Mouse (Mus musculus) G1E (cell line): ENCODE measurements around the gene D330045A20Rik. TPM values are rescaled to one million over a fixed set of nuclear protein-coding genes. Genes with fewer than 3 reads are reported as not detected.
A peak's percentile ranks its signal among the peaks of the same experiment; 100 is the strongest.
"Not testable (repeated sequence)": the region's sequence is repeated elsewhere in the genome, so short reads cannot be mapped to it uniquely, and the experiment has no call there.

Experiments
- ATAC-seq: 2 replicates; pipeline ENCODE4 v1.8.0; 2016; ENCODE audit warnings: mild to moderate bottlenecking; ENCODE audit not compliant: insufficient number of reproducible peaks, poor library complexity, low FRiP score, severe bottlenecking; ENCODE audit errors: extremely low read depth
- DNase-seq: peaks from one replicate; pipeline ENCODE4 v3.0.0; 2012; ENCODE audit warnings: low spot score
- H3K27me3 ChIP-seq: 2 replicates; pipeline ENCODE4 v1.6.1; 2012; ENCODE audit warnings: mild to moderate bottlenecking, low read length, inconsistent platforms; ENCODE audit not compliant: insufficient read depth
- H3K36me3 ChIP-seq: replicated peaks from 2 replicates; pipeline ENCODE3; 2012; ENCODE audit warnings: mild to moderate bottlenecking, inconsistent platforms
- H3K4me1 ChIP-seq: 2 replicates; pipeline ENCODE4 v1.6.1; 2012; ENCODE audit warnings: low read depth, low read length, inconsistent platforms, mixed read lengths; ENCODE audit not compliant: insufficient read depth
- H3K4me3 ChIP-seq: 2 replicates; pipeline ENCODE4 v1.5.1; 2012; ENCODE audit warnings: low read depth, mild to moderate bottlenecking, inconsistent platforms, low read length, moderate library complexity, mixed read lengths
- H3K9me3 ChIP-seq: replicated peaks from 2 replicates; pipeline ENCODE4 v1.6.1; 2012; ENCODE audit warnings: inconsistent platforms
- CTCF ChIP-seq: IDR thresholded peaks from 2 replicates; pipeline ENCODE4 v1.5.1; 2012; ENCODE audit warnings: low read depth, low read length, inconsistent platforms, mixed read lengths
- GATA1 ChIP-seq: IDR thresholded peaks from 2 replicates; pipeline ENCODE4 v1.6.1; 2012; ENCODE audit warnings: borderline replicate concordance, low read length, inconsistent platforms, mixed read lengths
- GATA2 ChIP-seq: IDR thresholded peaks from 2 replicates; pipeline ENCODE4 v1.6.1; 2012; ENCODE audit warnings: low read depth, low read length, inconsistent platforms, borderline replicate concordance
- POLR2AphosphoS5 ChIP-seq: IDR thresholded peaks from 2 replicates; pipeline ENCODE4 v1.6.1; 2012; ENCODE audit warnings: low read depth, low read length, inconsistent platforms; ENCODE audit not compliant: insufficient replicate concordance
- TAL1 ChIP-seq: conservative IDR thresholded peaks from 2 replicates; pipeline ENCODE4 v1.6.1; 2012; ENCODE audit warnings: low read depth, low read length, inconsistent platforms, mixed read lengths
- polyA plus RNA-seq: library from polyadenylated mRNA; stranded (reverse); fragments of >175 nt; gene quantifications from 2 replicates; pipeline ENCODE4 v1.2.3, GENCODE M21; 2012
- total RNA-seq, 2 experiments: library from RNA; stranded (forward) in 1 of 2; stranded (reverse) in 1 of 2; fragments of 200-1000 nt in 1 of 2; fragments of >200 nt in 1 of 2; fragmentation: Nextera tagmentation in 1 of 2; gene quantifications; 2 replicates each; pipeline ENCODE4 v1.2.3; 2014 to 2017

Gene D330045A20Rik
- total and polyA plus RNA-seq, 3 experiments, result 0.75 to 51.4 (median 29.1) TPM

DNA sequence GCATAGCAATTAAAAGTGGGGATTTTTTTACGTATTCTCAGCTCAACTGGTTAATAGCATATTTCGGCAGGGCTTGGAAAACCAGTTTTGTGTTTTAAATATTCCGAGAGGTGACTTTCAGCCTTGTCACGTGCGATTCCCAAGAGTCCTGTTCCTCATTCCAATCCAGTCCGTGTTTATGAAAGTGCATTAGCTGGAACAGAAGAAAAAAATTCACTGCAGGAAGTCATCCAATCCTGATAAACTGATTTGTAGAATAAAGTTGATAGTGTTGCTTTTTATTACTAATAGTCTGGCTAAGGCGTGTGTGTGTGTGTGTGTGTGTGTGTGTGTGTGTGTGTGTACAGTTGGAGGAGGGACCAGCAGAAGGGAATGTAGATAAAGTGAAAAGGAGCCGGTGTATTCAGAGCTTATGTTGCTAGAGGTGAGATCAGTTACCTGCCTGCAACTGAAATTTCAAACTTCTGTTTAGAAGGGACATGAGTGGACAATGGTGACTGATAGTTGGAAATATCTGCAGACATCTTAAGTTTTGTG, 82.8 kb downstream of the D330045A20Rik start, which contains the start of gene Rnf128:
Rnf128 (plus strand) TSS at position 392 of the 537 bp plus-strand sequence.
- Histone ChIP-seq H3K27me3 (no peaks in the 10 kb centered on the region), H3K4me1 (peaks cover 9% of the 10 kb centered on the region), H3K4me3 (peak within 1 kb of the TSS; percentile 58), H3K9me3 (no peaks in the 10 kb centered on the region), H3K36me3 (no peaks in the 10 kb centered on the region)
- TF ChIP-seq GATA2, result no peak
- TF ChIP-seq GATA1, result no peak
- TF ChIP-seq TAL1, result no peak
- no peak for TF ChIP-seq POLR2AphosphoS5
- no peak for TF ChIP-seq CTCF
- no peak for ATAC-seq
- DNase-seq, result no peak

DNA sequence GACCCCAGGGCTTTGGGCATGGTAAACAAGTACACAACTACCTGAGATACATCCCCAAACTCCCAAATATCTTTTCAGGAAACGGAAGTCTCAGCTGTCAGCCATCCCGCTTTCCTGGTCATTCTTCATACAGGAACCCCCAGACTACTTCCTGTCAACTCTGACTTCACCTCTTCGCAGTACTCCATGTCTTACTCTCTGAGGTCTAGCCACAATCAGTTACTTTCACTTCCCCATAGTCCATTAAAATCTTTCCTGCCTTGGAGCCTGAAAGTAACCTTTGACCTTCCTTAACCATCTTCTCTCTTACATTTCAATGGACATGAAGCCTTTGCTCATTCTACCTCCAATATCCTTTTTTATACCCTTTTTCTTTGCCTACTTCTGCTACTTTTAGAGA, 89.9 kb downstream of the D330045A20Rik start:
- Histone ChIP-seq H3K4me1 (peaks cover 3% of the 10 kb centered on the region; the same call in 1 of the 2 replicates), H3K27me3 (no peaks in the 10 kb centered on the region), H3K4me3 (no peak overlapping the region), H3K9me3 (no peaks in the 10 kb centered on the region), H3K36me3 (no peaks in the 10 kb centered on the region)
- DNase-seq (no peak), ATAC-seq (no peak)
- TF ChIP-seq GATA2, result no peak
- TF ChIP-seq CTCF, result no peak
- TF ChIP-seq POLR2AphosphoS5, result no peak
- no peak for TF ChIP-seq TAL1
- TF ChIP-seq GATA1, result no peak

DNA sequence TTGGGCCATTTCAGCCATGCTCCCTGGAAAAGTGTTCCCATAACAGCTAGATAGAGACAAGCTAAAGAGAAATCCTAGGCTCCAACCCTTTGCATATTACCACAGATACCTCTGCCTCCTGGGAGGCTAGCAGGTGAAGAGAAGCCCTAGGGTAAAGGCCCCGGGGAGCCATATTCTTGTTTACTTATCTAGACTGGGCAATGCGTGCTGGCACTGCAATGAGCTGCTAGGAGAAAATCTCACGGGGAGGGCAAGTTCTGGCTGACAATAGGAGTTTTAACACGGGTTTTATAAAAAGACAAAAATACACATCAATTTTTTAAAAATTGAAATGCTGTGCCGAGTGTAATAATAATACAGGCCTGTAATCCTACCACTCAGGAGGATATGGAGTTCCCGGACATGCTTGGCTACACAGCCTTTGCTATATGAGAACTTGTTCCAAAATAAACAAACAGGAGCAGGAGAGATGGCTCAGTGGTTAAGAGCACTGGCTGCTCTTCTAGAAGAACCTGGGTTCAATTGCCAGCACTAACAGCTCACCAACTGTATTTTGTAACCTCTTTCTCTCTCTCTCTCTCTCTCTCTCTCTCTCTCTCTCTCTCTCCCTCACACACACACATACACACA, 98.6 kb downstream of the D330045A20Rik start:
- H3K4me3 ChIP-seq, result no peak overlapping the region
- H3K36me3 ChIP-seq, result no peaks in the 10 kb centered on the region
- H3K4me1 ChIP-seq, result no peaks in the 10 kb centered on the region; the same call in 1 of the 2 replicates
- no peak for TF ChIP-seq TAL1
- no peak for TF ChIP-seq POLR2AphosphoS5
- TF ChIP-seq CTCF, result no peak
- TF ChIP-seq GATA2, result no peak
- no peak for TF ChIP-seq GATA1
- H3K9me3 ChIP-seq, result no peaks in the 10 kb centered on the region
- ATAC-seq (no peak), DNase-seq (no peak)
- H3K27me3 ChIP-seq, result no peaks in the 10 kb centered on the region

DNA sequence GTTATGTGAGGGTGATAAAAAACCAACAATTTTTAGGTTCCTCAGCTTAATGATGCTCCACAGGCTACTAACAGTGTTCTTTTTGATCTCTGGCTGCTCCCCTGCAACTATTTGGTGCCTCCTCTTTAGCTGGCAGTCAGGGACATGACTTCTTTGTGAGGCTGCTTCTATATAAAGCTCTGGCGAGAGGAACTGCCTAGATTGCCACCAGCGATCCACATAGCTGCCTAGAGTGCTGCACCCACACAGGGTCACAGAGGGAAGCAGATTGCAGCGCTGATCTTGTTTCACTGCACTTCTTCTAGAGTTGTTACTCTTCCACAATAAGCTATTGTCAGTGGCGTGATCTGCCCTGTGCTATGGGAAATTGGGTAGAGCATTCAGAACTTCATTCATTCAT, 103.4 kb downstream of the D330045A20Rik start:
- Histone ChIP-seq H3K9me3 (no peaks in the 10 kb centered on the region), H3K36me3 (no peaks in the 10 kb centered on the region), H3K4me3 (no peak overlapping the region), H3K4me1 (no peaks in the 10 kb centered on the region; the same call in 1 of the 2 replicates), H3K27me3 (no peaks in the 10 kb centered on the region)
- DNase-seq (no peak), ATAC-seq (no peak)
- TF ChIP-seq TAL1 (no peak), GATA2 (no peak), POLR2AphosphoS5 (no peak), CTCF (no peak), GATA1 (no peak)

DNA sequence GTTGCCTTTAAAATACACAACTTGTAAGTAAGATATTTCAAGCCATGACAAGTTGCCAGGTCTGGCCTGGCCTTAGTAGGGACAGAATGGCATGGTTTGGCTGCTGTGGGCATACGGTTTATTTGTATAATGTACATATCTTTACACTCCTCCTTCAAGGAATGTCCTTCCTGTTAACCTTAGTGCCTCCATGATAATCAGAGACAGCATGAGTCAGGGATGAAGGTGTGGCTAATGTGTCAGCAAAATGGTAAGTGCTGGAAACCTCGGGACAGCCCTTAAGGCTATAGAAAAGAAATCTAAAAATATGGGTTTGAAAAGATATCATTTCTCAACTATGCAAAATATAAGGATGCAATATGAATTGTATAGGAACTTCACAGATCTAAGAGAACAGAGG, 106.5 kb downstream of the D330045A20Rik start:
- not testable (repeated sequence) for H3K4me3 ChIP-seq, H3K9me3 ChIP-seq, H3K27me3 ChIP-seq, DNase-seq, H3K36me3 ChIP-seq, ATAC-seq, H3K4me1 ChIP-seq

DNA sequence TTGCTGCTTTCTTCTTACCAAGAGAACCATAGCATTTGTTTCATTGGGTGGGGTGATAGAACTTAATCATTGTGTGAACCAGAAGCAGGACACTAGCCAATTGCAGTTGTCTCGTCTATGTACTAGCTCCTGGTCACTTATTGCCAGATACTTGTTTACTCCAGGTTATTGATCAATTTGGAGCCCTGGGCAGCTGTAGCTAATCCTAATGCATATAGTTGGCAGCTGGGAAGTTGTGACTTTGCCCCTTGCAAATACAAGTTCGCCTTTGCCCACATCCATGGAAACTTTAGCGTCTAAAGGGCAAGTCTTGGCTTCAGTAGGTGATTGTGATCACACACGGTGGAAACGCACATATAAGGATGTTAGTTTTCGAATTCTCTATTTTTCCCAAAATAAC, 116.2 kb downstream of the D330045A20Rik start:
- no peak for DNase-seq
- no peak for ATAC-seq
- no peaks in the 10 kb centered on the region for H3K36me3 ChIP-seq
- no peaks in the 10 kb centered on the region for H3K9me3 ChIP-seq
- H3K27me3 ChIP-seq, result no peaks in the 10 kb centered on the region
- no peak overlapping the region for H3K4me3 ChIP-seq
- H3K4me1 ChIP-seq, result no peaks in the 10 kb centered on the region
- TF ChIP-seq GATA2, result no peak
- no peak for TF ChIP-seq TAL1
- TF ChIP-seq POLR2AphosphoS5, result no peak
- no peak for TF ChIP-seq CTCF
- no peak for TF ChIP-seq GATA1

Other genes with a start within 250 kb of the D330045A20Rik start
- not detected in 2 replicates for gene Trap1a, start 146.7 kb upstream of the D330045A20Rik start, total RNA-seq (2014; fragmentation: Nextera tagmentation)
- not detected in 2 replicates for gene Trap1a, start 146.7 kb upstream of the D330045A20Rik start, total RNA-seq (2017)
- gene Trap1a, start 146.7 kb upstream of the D330045A20Rik start, polyA plus RNA-seq, result not detected in 2 replicates
- gene Rnf128, start 82.9 kb downstream of the D330045A20Rik start, total RNA-seq (2014; fragmentation: Nextera tagmentation), result 80.2 and 86.1 TPM in 2 replicates
- 119 and 125 TPM in 2 replicates for gene Rnf128, start 82.9 kb downstream of the D330045A20Rik start, total RNA-seq (2017)
- gene Rnf128, start 82.9 kb downstream of the D330045A20Rik start, polyA plus RNA-seq, result 19.2 and 20.6 TPM in 2 replicates
- 10.7 and 11.4 TPM in 2 replicates for gene Tbc1d8b, start 204.6 kb downstream of the D330045A20Rik start, total RNA-seq (2014; fragmentation: Nextera tagmentation)
- gene Tbc1d8b, start 204.6 kb downstream of the D330045A20Rik start, total RNA-seq (2017), result 9.0 and 12.5 TPM in 2 replicates
- 0.19 and 0.29 TPM in 2 replicates for gene Tbc1d8b, start 204.6 kb downstream of the D330045A20Rik start, polyA plus RNA-seq
- not detected in 2 replicates for gene Gm15013, start 234.1 kb downstream of the D330045A20Rik start, total RNA-seq (2014; fragmentation: Nextera tagmentation)
- 0.38 and 0.64 TPM in 2 replicates for gene Gm15013, start 234.1 kb downstream of the D330045A20Rik start, total RNA-seq (2017)
- 0.15 TPM in 1 of 2 replicates, not detected in the other for gene Gm15013, start 234.1 kb downstream of the D330045A20Rik start, polyA plus RNA-seq